Mouse (Mus musculus) liver, embryonic 15.5 days (tissue): Measurements from ENCODE around the gene Baz2b. TPM values are rescaled to one million over a fixed set of nuclear protein-coding genes. Genes with fewer than 3 reads are reported as not detected.

Experiments used
- ATAC-seq: fragments of 200-750 bp; cut with Nextera tagmentation; 2 replicates; pipeline ENCODE4 v1.8.0; 2017; ENCODE audit warnings: moderate number of reproducible peaks, mild to moderate bottlenecking, moderate library complexity; ENCODE audit not compliant: insufficient read depth
- H3K27ac ChIP-seq: fragments of 300-500 bp; sonication (generic); replicated peaks from 2 replicates; pipeline ENCODE4 v1.5.1; 2015; ENCODE audit warnings: mild to moderate bottlenecking, inconsistent platforms
- H3K27me3 ChIP-seq: fragments of 300-500 bp; sonication (generic); 2 replicates; pipeline ENCODE4 v1.6.1; 2015; ENCODE audit warnings: mild to moderate bottlenecking, inconsistent platforms
- H3K36me3 ChIP-seq: fragments of 300-500 bp; sonication (generic); replicated peaks from 2 replicates; pipeline ENCODE4 v1.6.1; 2015; ENCODE audit warnings: moderate library complexity, mild to moderate bottlenecking, inconsistent platforms
- H3K4me1 ChIP-seq: fragments of 300-500 bp; sonication (generic); replicated peaks from 2 replicates; pipeline ENCODE4 v1.6.1; 2015; ENCODE audit warnings: inconsistent platforms
- H3K4me2 ChIP-seq: fragments of 300-500 bp; sonication (generic); 2 replicates; pipeline ENCODE4 v1.6.1; 2015; ENCODE audit warnings: moderate library complexity, mild to moderate bottlenecking, inconsistent platforms
- H3K4me3 ChIP-seq: fragments of 300-500 bp; sonication (generic); replicated peaks from 2 replicates; pipeline ENCODE4 v1.5.1; 2015; ENCODE audit warnings: mild to moderate bottlenecking, inconsistent platforms
- H3K9ac ChIP-seq: fragments of 300-500 bp; sonication (generic); 2 replicates; pipeline ENCODE4 v1.6.1; 2015; ENCODE audit warnings: moderate library complexity, mild to moderate bottlenecking, inconsistent platforms
- H3K9me3 ChIP-seq: fragments of 300-500 bp; sonication (generic); replicated peaks from 2 replicates; pipeline ENCODE4 v1.6.1; 2016; ENCODE audit warnings: inconsistent platforms
- WGBS: fragments of 180-500 bp; shearing (Covaris S2); methylation state at CpG from one replicate; pipeline ENCODE4 v1.1.7; 2015; ENCODE audit warnings: mixed read lengths; ENCODE audit not compliant: insufficient replicate concordance; 5-methylcytosine and 5-hydroxymethylcytosine counted together
- polyA plus RNA-seq: library from polyadenylated mRNA; unstranded; fragments of >200 nt; fragmentation: Nextera tagmentation; extraction: Ambion mirVana; gene quantifications from 2 replicates; pipeline ENCODE4 v1.2.1, GENCODE M21; 2015

The Baz2b gene
- polyA plus RNA-seq, result 14.8 TPM in 2 replicates

GRCm38 (mm10) chr2:60209703-60210651 lies at the start of gene Baz2b, which contains the start of gene March7:
TSS of gene Baz2b (minus strand) at chr2:60209839.
TSS of gene March7 (plus strand) at chr2:60209887.
- under 1% methylated on average over 102 of the region's 109 CpGs for WGBS
- ATAC-seq, result peak; percentile 93
- H3K9me3 ChIP-seq, result no peaks in the 10 kb centered on the region
- H3K36me3 ChIP-seq, result peaks cover 34% of the 10 kb centered on the region
- H3K4me2 ChIP-seq, result peak within 1 kb of the TSS; percentile 77
- H3K9ac ChIP-seq, result peak within 1 kb of the TSS; percentile 95
- H3K27me3 ChIP-seq, result no peaks in the 10 kb centered on the region
- H3K4me1 ChIP-seq, result peaks cover 45% of the 10 kb centered on the region
- H3K27ac ChIP-seq, result peak within 1 kb of the TSS; percentile 94
- peak within 1 kb of the TSS; percentile 94 for H3K4me3 ChIP-seq

- Histone ChIP-seq H3K27ac (no peak overlapping the region), H3K9ac (no peak overlapping the region), H3K4me2 (no peak overlapping the region), H3K4me3 (no peak overlapping the region), H3K36me3 (peaks cover 33% of the 10 kb centered on the region), H3K4me1 (no peaks in the 10 kb centered on the region), H3K27me3 (no peaks in the 10 kb centered on the region), H3K9me3 (no peaks in the 10 kb centered on the region)
- 72% methylated on average over 5 of the region's 5 CpGs for WGBS
- ATAC-seq, result no peak
Observed at GRCm38 (mm10) chr2:60259186-60259585, 49.5 kb upstream of the Baz2b start.

- H3K27me3 ChIP-seq, result no peaks in the 10 kb centered on the region
- H3K4me1 ChIP-seq, result no peaks in the 10 kb centered on the region
- peaks cover 38% of the 10 kb centered on the region for H3K36me3 ChIP-seq
- H3K9ac ChIP-seq, result no peak overlapping the region
- ATAC-seq, result no peak
- 61% methylated on average over 2 of the region's 2 CpGs for WGBS
- no peak overlapping the region for H3K4me3 ChIP-seq
- no peak overlapping the region for H3K4me2 ChIP-seq
- no peak overlapping the region for H3K27ac ChIP-seq
- H3K9me3 ChIP-seq, result no peaks in the 10 kb centered on the region
Observed at GRCm38 (mm10) chr2:60256751-60257150, 47.1 kb upstream of the Baz2b start.

- H3K36me3 ChIP-seq, result peaks cover 41% of the 10 kb centered on the region
- H3K4me1 ChIP-seq, result no peaks in the 10 kb centered on the region
- no peaks in the 10 kb centered on the region for H3K9me3 ChIP-seq
- H3K4me2 ChIP-seq, result no peak overlapping the region
- no peak overlapping the region for H3K27ac ChIP-seq
- no peak for ATAC-seq
- no peak overlapping the region for H3K4me3 ChIP-seq
- no peak overlapping the region for H3K9ac ChIP-seq
- H3K27me3 ChIP-seq, result no peaks in the 10 kb centered on the region
Observed at GRCm38 (mm10) chr2:60253506-60253905, 43.9 kb upstream of the Baz2b start.

- Histone ChIP-seq H3K9me3 (no peaks in the 10 kb centered on the region), H3K9ac (no peak overlapping the region), H3K4me2 (no peak overlapping the region), H3K36me3 (peaks cover 34% of the 10 kb centered on the region), H3K27me3 (no peaks in the 10 kb centered on the region), H3K27ac (no peak overlapping the region), H3K4me1 (no peaks in the 10 kb centered on the region), H3K4me3 (no peak overlapping the region)
- no peak for ATAC-seq
- 74% methylated on average over 4 of the region's 4 CpGs for WGBS
Observed at GRCm38 (mm10) chr2:60252782-60253181, 43.1 kb upstream of the Baz2b start.

GRCm38 (mm10) chr2:60234506-60234905 lies 24.9 kb upstream of the Baz2b start:
- H3K4me1 ChIP-seq, result 0 out of 2 replicates have a peak, but pooled peaks cover 2% of the 10 kb centered on the region

GRCm38 (mm10) chr2:60233147-60233546 lies 23.5 kb upstream of the Baz2b start:
- no peak overlapping the region for H3K4me2 ChIP-seq
- H3K9ac ChIP-seq, result no peak overlapping the region
- H3K36me3 ChIP-seq, result peaks cover 67% of the 10 kb centered on the region
- H3K27me3 ChIP-seq, result no peaks in the 10 kb centered on the region
- H3K4me3 ChIP-seq, result no peak overlapping the region
- H3K4me1 ChIP-seq, result peaks cover 2% of the 10 kb centered on the region; the same call in 1 of the 2 replicates
- H3K9me3 ChIP-seq, result no peaks in the 10 kb centered on the region
- ATAC-seq, result no peak
- H3K27ac ChIP-seq, result no peak overlapping the region
- WGBS, result 64% methylated on average over 2 of the region's 2 CpGs

More at GRCm38 (mm10) chr2:60234506-60234905, 24.9 kb upstream of the Baz2b start:
- ATAC-seq, result no peak
- Histone ChIP-seq H3K9ac (no peak overlapping the region), H3K9me3 (no peaks in the 10 kb centered on the region), H3K4me3 (no peak overlapping the region), H3K27me3 (no peaks in the 10 kb centered on the region), H3K4me2 (no peak overlapping the region), H3K36me3 (peaks cover 76% of the 10 kb centered on the region), H3K27ac (no peak overlapping the region)
- 85% methylated on average over 7 of the region's 7 CpGs for WGBS

- WGBS, result 74% methylated on average over 2 of the region's 2 CpGs
- H3K9ac ChIP-seq, result no peak overlapping the region
- ATAC-seq, result no peak
- no peak overlapping the region for H3K27ac ChIP-seq
- H3K4me1 ChIP-seq, result peaks cover 7% of the 10 kb centered on the region
- no peak overlapping the region for H3K4me3 ChIP-seq
- H3K36me3 ChIP-seq, result peaks cover 54% of the 10 kb centered on the region
- no peaks in the 10 kb centered on the region for H3K9me3 ChIP-seq
- H3K4me2 ChIP-seq, result no peak overlapping the region
- no peaks in the 10 kb centered on the region for H3K27me3 ChIP-seq
Observed at GRCm38 (mm10) chr2:60230361-60230760, 20.7 kb upstream of the Baz2b start.

GRCm38 (mm10) chr2:60228470-60228869 lies 18.8 kb upstream of the Baz2b start:
- H3K4me1 ChIP-seq, result peaks cover 7% of the 10 kb centered on the region
- ATAC-seq, result no peak
- H3K27me3 ChIP-seq, result no peaks in the 10 kb centered on the region
- WGBS, result 80% methylated on average over 1 of the region's 1 CpGs
- no peak overlapping the region for H3K27ac ChIP-seq
- no peak overlapping the region for H3K4me2 ChIP-seq
- H3K9me3 ChIP-seq, result no peaks in the 10 kb centered on the region
- H3K4me3 ChIP-seq, result no peak overlapping the region
- H3K36me3 ChIP-seq, result peaks cover 39% of the 10 kb centered on the region
- no peak overlapping the region for H3K9ac ChIP-seq

- no peak overlapping the region for H3K27ac ChIP-seq
- H3K4me1 ChIP-seq, result peaks cover 15% of the 10 kb centered on the region
- WGBS, result 58% methylated on average over 1 of the region's 1 CpGs
Observed at GRCm38 (mm10) chr2:60223489-60223888, 13.8 kb upstream of the Baz2b start.

GRCm38 (mm10) chr2:60221954-60222353 lies 12.3 kb upstream of the Baz2b start:
- 0 out of 2 replicates have a peak, but pooled peaks cover 7% of the 10 kb centered on the region for H3K36me3 ChIP-seq
- H3K9me3 ChIP-seq, result no peaks in the 10 kb centered on the region
- WGBS, result 88% methylated on average over 2 of the region's 2 CpGs
- no peak for ATAC-seq
- H3K27me3 ChIP-seq, result no peaks in the 10 kb centered on the region
- H3K4me3 ChIP-seq, result no peak overlapping the region
- H3K9ac ChIP-seq, result no peak overlapping the region
- H3K4me1 ChIP-seq, result peaks cover 19% of the 10 kb centered on the region
- no peak overlapping the region for H3K27ac ChIP-seq
- H3K4me2 ChIP-seq, result no peak overlapping the region

More at GRCm38 (mm10) chr2:60223489-60223888, 13.8 kb upstream of the Baz2b start:
- Histone ChIP-seq H3K4me3 (no peak overlapping the region), H3K4me2 (no peak overlapping the region), H3K36me3 (0 out of 2 replicates have a peak, but pooled peaks cover 7% of the 10 kb centered on the region), H3K9ac (no peak overlapping the region), H3K9me3 (no peaks in the 10 kb centered on the region), H3K27me3 (no peaks in the 10 kb centered on the region)
- ATAC-seq, result no peak
